Mouse (Mus musculus): ENCODE data around the gene 1110051M20Rik.

GRCm38 (mm10) chr2:91370314-91370713, 74.2 kb downstream of the 1110051M20Rik start:
- no peak for TF ChIP-seq POLR2A (IDR thresholded peaks at IDR 0.05; ENCODE audit: borderline replicate concordance, extremely low read depth, low read depth, low read length)
- no peak for TF ChIP-seq CTCF (IDR thresholded peaks at IDR 0.05; ENCODE audit: insufficient read depth, low read length)
